Mouse (Mus musculus) kidney, postnatal 0 days (tissue): ENCODE results near the gene Zfp369. TPM values are rescaled to one million over a fixed set of nuclear protein-coding genes. Genes with fewer than 3 reads are reported as not detected.
A peak's percentile ranks its signal among the peaks of the same experiment; 100 is the strongest.

ENCODE experiments used
- ATAC-seq: fragments of 200-750 bp; cut with Nextera tagmentation; replicated peaks from 2 replicates; pipeline ENCODE4 v1.8.0; 2017; ENCODE audit warnings: low read depth, moderate number of reproducible peaks, moderate TSS enrichment, moderate library complexity; ENCODE audit not compliant: low FRiP score
- DNase-seq: peaks from one replicate; pipeline ENCODE4 v3.0.0-alpha.2; 2016; ENCODE audit warnings: low spot score
- H3K27ac ChIP-seq: fragments of 300-500 bp; sonication (generic); 2 replicates; pipeline ENCODE4 v1.5.1; 2014; ENCODE audit warnings: mild to moderate bottlenecking
- H3K27me3 ChIP-seq: fragments of 300-500 bp; sonication (generic); 2 replicates; pipeline ENCODE4 v1.6.1; 2014; ENCODE audit warnings: low read length, mixed read lengths; ENCODE audit not compliant: insufficient read depth
- H3K36me3 ChIP-seq: fragments of 300-500 bp; sonication (generic); 2 replicates; pipeline ENCODE4 v1.6.1; 2014; ENCODE audit warnings: low read length, mixed read lengths; ENCODE audit not compliant: insufficient read depth
- H3K4me1 ChIP-seq: fragments of 300-500 bp; sonication (generic); replicated peaks from 2 replicates; pipeline ENCODE4 v1.6.1; 2014; ENCODE audit warnings: antibody characterized with exemption, low read length, mixed read lengths; ENCODE audit not compliant: insufficient read depth
- H3K4me2 ChIP-seq: fragments of 300-500 bp; sonication (generic); 2 replicates; pipeline ENCODE4 v1.6.1; 2014; ENCODE audit warnings: mild to moderate bottlenecking, low read length, moderate library complexity, mixed read lengths
- H3K4me3 ChIP-seq: fragments of 300-500 bp; sonication (generic); replicated peaks from 2 replicates; pipeline ENCODE4 v1.5.1; 2014; ENCODE audit warnings: low read depth, low read length
- H3K9ac ChIP-seq: fragments of 300-500 bp; sonication (generic); 2 replicates; pipeline ENCODE4 v1.6.1; 2014; ENCODE audit warnings: low read depth, low read length
- H3K9me3 ChIP-seq: fragments of 300-500 bp; sonication (generic); replicated peaks from 2 replicates; pipeline ENCODE4 v1.6.1; 2016; ENCODE audit warnings: low read length, inconsistent platforms, mixed read lengths
- CTCF ChIP-seq: IDR thresholded peaks from 2 replicates; pipeline ENCODE4 v1.5.1; 2016; ENCODE audit warnings: antibody characterized with exemption, low read depth, mild to moderate bottlenecking, moderate library complexity
- WGBS: fragments of 180-500 bp; shearing (Covaris S2); extraction: QIAGEN DNeasy Blood & Tissue Kit; methylation state at CpG from one replicate; pipeline ENCODE4 v1.1.7; 2014; 5-methylcytosine and 5-hydroxymethylcytosine counted together
- polyA plus RNA-seq: library from polyadenylated mRNA; unstranded; fragments of >200 nt; fragmentation: Nextera tagmentation; extraction: Ambion mirVana; gene quantifications from 2 replicates; pipeline ENCODE4 v1.2.1, GENCODE M21; 2015

Zfp369 gene
- polyA plus RNA-seq, 1 experiment from 2014 or later, result 7.6 TPM

DNA sequence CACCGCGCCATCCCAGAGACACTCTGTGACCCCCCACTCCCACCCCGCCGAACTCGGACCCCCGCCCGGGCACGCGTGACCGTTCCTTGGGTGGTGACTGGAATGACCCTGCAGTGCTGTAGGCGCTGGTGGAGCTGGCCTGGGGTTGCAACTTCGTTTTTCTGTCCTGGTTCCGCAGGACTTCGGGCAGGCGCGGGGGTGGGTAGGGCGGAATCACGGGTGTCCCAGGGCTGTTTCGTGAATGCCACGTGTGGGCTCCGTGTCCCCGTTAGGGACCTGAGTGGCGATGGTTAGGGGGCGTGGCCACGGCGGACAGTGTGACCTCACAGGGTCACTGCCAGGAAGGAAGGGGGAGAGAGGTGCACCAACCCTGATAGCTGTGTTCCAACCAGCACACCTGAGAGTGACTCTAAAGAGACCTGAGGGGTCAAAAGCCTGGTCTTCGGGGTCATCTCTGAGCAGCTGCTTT lies 36.3 kb upstream of the Zfp369 start:
- TF ChIP-seq CTCF, result no peak
- no peaks in the 10 kb centered on the region for H3K36me3 ChIP-seq
- 0 out of 2 replicates have a peak, but pooled peaks cover 3% of the 10 kb centered on the region for H3K9me3 ChIP-seq
- H3K4me2 ChIP-seq, result peak overlapping the region; percentile 96
- peaks cover 4% of the 10 kb centered on the region; the same call in 1 of the 2 replicates for H3K4me1 ChIP-seq
- H3K27me3 ChIP-seq, result no peaks in the 10 kb centered on the region
- WGBS, result 39% methylated on average over 27 of the region's 27 CpGs
- DNase-seq (no peak), ATAC-seq (no peak)
- no peak overlapping the region; the same call in 1 of the 2 replicates for H3K9ac ChIP-seq
- H3K27ac ChIP-seq, result no peak overlapping the region
- H3K4me3 ChIP-seq, result peak overlapping the region; percentile 64

DNA sequence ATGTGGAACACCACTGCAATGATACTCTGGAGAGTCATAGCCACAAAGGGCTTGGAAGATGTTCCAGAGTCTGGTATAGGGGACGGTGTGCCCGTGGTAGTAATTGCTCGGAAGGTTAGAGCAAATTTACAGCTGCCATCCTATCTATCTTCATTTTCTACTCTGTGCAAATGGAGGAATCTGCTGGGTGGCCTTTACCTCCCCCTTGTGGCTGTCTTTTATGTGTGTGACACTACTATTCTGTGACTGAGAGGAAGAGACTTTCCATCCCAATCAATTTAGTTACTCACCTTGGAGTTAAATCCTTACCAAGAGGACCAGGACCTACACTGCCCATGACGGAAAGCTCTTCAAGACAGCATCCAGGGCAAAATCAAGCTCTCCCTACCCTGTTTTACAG lies 35.3 kb upstream of the Zfp369 start:
- WGBS, result 93% methylated on average over 4 of the region's 4 CpGs
- peak; percentile 35; the same call in 1 of the 2 replicates for TF ChIP-seq CTCF

DNA sequence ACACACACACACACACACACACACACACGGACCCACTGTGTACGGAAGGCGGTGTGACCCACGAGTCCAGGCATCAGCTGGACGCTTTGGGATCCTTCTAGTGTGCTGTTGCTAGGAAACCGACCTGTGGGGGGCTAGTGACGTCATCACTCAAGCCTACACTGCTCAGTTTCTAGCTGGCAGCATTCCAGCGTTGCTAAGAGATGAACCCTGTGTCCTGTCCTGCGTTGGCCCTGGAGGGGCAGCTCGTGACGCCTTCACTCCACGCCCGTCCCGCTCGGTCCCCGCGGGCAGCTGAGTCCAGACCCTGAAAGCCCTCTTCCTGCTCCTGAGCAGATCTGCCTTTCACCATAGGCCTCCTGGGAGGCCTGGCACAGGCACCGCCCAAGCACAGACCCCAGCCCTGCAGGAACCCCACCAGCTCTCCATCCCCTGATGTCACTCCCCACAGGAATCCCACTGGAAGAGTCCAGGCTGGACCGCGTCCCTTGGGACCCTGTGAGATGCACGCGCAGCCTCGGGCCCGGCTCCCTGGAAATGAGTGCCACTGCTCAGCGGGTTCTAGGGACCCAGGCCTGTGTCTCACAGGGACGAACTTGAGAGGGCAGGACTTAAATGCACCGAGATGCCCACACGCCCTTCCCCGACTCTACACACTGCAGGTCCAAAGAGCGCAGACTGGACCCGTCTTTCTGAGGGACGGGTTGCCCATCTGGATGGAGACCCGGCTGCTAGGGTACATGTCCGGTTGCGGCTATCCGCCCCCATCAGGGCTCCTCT lies 20.2 kb upstream of the Zfp369 start:
- H3K27me3 ChIP-seq, result no peaks in the 10 kb centered on the region
- H3K4me1 ChIP-seq, result no peaks in the 10 kb centered on the region
- peak overlapping the region; percentile 23; the same call in 1 of the 2 replicates for H3K4me2 ChIP-seq
- TF ChIP-seq CTCF, result no peak
- H3K27ac ChIP-seq, result no peak overlapping the region
- H3K9me3 ChIP-seq, result peaks cover 8% of the 10 kb centered on the region; the same call in 1 of the 2 replicates
- WGBS, result 28% methylated on average over 36 of the region's 36 CpGs
- ATAC-seq, result peak; percentile 43; the same call in 1 of the 2 replicates
- H3K9ac ChIP-seq, result no peak overlapping the region
- peak overlapping the region; percentile 13; the same call in 1 of the 2 replicates for H3K4me3 ChIP-seq
- peak; percentile 44 for DNase-seq
- H3K36me3 ChIP-seq, result peaks cover 6% of the 10 kb centered on the region; the same call in 1 of the 2 replicates

More for the DNA sequence above, 35.3 kb upstream of the Zfp369 start:
- Histone ChIP-seq H3K4me1 (peaks cover 4% of the 10 kb centered on the region; the same call in 1 of the 2 replicates), H3K9me3 (0 out of 2 replicates have a peak, but pooled peaks cover 3% of the 10 kb centered on the region), H3K4me2 (no peak overlapping the region), H3K27me3 (no peaks in the 10 kb centered on the region), H3K27ac (no peak overlapping the region), H3K4me3 (no peak overlapping the region), H3K9ac (no peak overlapping the region), H3K36me3 (no peaks in the 10 kb centered on the region)
- peak; percentile 3 for DNase-seq
- ATAC-seq, result no peak

DNA sequence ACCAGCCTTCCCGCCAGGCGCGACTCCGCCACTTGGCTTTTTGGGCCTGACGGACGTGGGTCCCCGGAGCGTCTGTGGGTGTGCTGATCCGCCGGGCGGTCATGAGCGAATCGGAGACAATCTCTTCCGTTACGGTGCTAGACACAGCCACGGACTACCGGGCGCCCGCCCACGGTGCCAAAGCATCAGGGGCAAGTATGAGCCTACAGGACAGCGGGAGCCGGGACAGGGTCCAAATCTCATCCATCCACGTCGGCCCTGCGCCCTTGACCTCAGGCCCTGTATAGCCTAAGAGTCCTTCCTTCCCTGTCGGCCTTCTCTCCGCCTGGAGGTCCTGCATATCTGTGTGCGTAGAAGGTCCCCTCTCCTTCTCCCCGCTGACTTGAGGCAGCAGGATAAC lies 19.4 kb upstream of the Zfp369 start, which contains the start of gene Gm10775:
Gene Gm10775, plus strand, starts transcription at position 301 of the 400 bp plus-strand sequence.
- Histone ChIP-seq H3K36me3 (peaks cover 11% of the 10 kb centered on the region), H3K27ac (no peak within 1 kb of the TSS), H3K9me3 (peaks cover 11% of the 10 kb centered on the region; the same call in 1 of the 2 replicates), H3K4me1 (no peaks in the 10 kb centered on the region), H3K4me2 (peak within 1 kb of the TSS; percentile 23; the same call in 1 of the 2 replicates), H3K4me3 (peak within 1 kb of the TSS; percentile 13; the same call in 1 of the 2 replicates), H3K9ac (no peak within 1 kb of the TSS), H3K27me3 (no peaks in the 10 kb centered on the region)
- 49% methylated on average over 29 of the region's 29 CpGs for WGBS
- DNase-seq, result no peak
- no peak for TF ChIP-seq CTCF
- no peak for ATAC-seq

DNA sequence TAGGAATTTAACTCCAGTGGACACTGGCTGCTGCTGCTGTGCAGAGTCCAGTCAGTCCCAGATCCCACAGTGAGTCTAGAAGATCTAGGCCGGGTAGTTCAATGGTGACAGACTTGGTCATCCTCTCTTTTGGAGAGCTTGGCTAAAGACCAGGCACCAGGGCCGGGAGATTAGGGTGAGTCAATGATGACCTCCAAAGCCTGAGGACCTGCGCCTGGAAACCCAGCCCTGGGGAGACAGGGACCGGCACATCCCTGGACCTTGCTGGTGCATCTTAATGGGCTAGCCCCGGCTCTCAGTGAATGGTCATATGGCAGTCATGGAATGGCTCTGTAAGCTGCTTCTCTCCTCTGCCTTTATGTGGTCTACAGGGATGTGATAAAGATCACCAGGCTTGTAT lies 16.5 kb upstream of the Zfp369 start:
- WGBS, result 96% methylated on average over 5 of the region's 5 CpGs
- Histone ChIP-seq H3K36me3 (peaks cover 11% of the 10 kb centered on the region), H3K9ac (no peak overlapping the region), H3K27me3 (no peaks in the 10 kb centered on the region), H3K4me2 (no peak overlapping the region), H3K4me3 (no peak overlapping the region), H3K9me3 (peaks cover 15% of the 10 kb centered on the region; the same call in 1 of the 2 replicates), H3K27ac (no peak overlapping the region), H3K4me1 (no peaks in the 10 kb centered on the region)
- no peak for ATAC-seq
- no peak for DNase-seq
- no peak for TF ChIP-seq CTCF

DNA sequence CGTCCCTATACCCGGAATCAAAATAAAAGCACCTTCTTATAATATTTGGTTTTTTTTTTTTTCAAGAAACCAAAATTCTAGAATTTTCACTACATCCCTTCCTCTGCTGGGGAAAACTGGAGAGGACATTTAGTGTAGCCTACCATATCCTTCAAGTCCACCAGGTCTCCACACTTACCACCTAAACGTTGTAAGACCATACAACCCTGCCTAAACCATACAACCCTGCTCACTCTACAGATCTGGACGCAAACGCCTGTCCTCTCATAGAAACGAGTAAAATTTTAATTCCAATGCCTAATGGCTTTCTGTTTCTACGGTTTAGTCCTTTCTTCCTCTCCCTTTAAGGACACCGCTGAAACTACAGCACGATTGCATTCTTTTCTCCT lies 626 bp upstream of the Zfp369 start:
- Histone ChIP-seq H3K9ac (peak overlapping the region; percentile 59), H3K27me3 (no peaks in the 10 kb centered on the region), H3K4me2 (peak overlapping the region; percentile 64), H3K27ac (peak overlapping the region; percentile 91), H3K4me1 (no peaks in the 10 kb centered on the region), H3K4me3 (peak overlapping the region; percentile 75), H3K9me3 (peaks cover 14% of the 10 kb centered on the region; the same call in 1 of the 2 replicates), H3K36me3 (no peaks in the 10 kb centered on the region)
- DNase-seq (no peak), ATAC-seq (peak; percentile 34)
- no peak for TF ChIP-seq CTCF
- WGBS, result 6% methylated on average over 9 of the region's 9 CpGs
